Comparison of ENCODE assay signal across 9 mouse cellular contexts in the genomic region with DNA sequence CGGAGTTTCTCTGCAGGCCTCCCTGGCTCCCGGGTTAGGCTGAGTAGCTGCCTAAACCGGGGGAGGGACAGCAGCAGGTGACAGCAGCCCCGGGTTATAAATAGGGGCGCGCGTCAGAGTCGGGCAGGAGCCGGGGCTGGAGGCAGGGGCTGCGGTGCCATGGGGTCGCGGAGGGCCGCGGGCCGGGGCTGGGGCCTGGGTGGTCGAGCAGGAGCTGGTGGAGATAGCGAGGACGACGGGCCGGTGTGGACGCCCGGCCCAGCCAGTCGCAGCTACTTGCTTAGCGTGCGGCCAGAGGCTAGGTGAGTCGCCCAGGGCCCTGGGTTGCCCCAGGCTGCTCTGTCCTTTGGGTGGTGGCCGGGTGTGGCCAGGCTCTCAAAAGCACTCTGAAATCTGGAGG. TPM values are rescaled to one million over a fixed set of nuclear protein-coding genes. Genes with fewer than 3 reads are reported as not detected.
DNase-seq lines count a peak whose midpoint lies in the region; ATAC-seq and TF ChIP-seq lines count a peak whose summit lies in the region.
"Had no signal": no experiment of that assay in that cellular context is flagged by ENCODE, and none has a peak within 500 bp of the region (broad histone marks: within the 10 kb centered on the region; RNA-seq: fewer than 3 reads in every experiment).

A gene (plus strand): TSS at position 130 of the 400 bp plus-strand sequence.

- H3K4me3 ChIP-seq in forebrain, embryonic 12.5 days (replicated peaks), result no peak within 1 kb of the TSS
- no peak within 1 kb of the TSS for H3K4me3 ChIP-seq in forebrain, embryonic 15.5 days
- H3K4me3 ChIP-seq in G1E (ENCODE audit: low read depth, low read length), result peak within 1 kb of the TSS; percentile 70
- peak within 1 kb of the TSS; percentile 3; the same call in 1 of the 2 replicates for H3K4me3 ChIP-seq in limb, embryonic 15.5 days

- H3K36me3 ChIP-seq in forebrain, embryonic 12.5 days (replicated peaks), result no peaks in the 10 kb centered on the region
- no peaks in the 10 kb centered on the region for H3K36me3 ChIP-seq in forebrain, embryonic 15.5 days
- peaks cover 7% of the 10 kb centered on the region for H3K36me3 ChIP-seq in G1E (replicated peaks)
- no peaks in the 10 kb centered on the region for H3K36me3 ChIP-seq in limb, embryonic 15.5 days

- no peaks in the 10 kb centered on the region for H3K9me3 ChIP-seq in forebrain, embryonic 12.5 days
- no peaks in the 10 kb centered on the region for H3K9me3 ChIP-seq in forebrain, embryonic 15.5 days
- no peaks in the 10 kb centered on the region for H3K9me3 ChIP-seq in G1E (replicated peaks)
- no peaks in the 10 kb centered on the region for H3K9me3 ChIP-seq in limb, embryonic 15.5 days

- WGBS in forebrain, embryonic 12.5 days, result 46% methylated on average over 27 of the region's 27 CpGs
- WGBS in forebrain, embryonic 15.5 days, result 49% methylated on average over 27 of the region's 27 CpGs
- WGBS in limb, embryonic 15.5 days, result 23% methylated on average over 27 of the region's 27 CpGs

- no peak for ATAC-seq in forebrain, embryonic 12.5 days (ENCODE audit: low FRiP score)
- no peak for ATAC-seq in forebrain, embryonic 15.5 days (replicated peaks)
- ATAC-seq in G1E (ENCODE audit: extremely low read depth, insufficient number of reproducible peaks, low FRiP score, poor library complexity, severe bottlenecking), result peak; percentile 8; the same call in 1 of the 2 replicates
- ATAC-seq in limb, embryonic 15.5 days (ENCODE audit: insufficient number of reproducible peaks, low FRiP score, low TSS enrichment, low read depth), result no peak; the same call in 1 of the 2 replicates
- ATAC-seq: forebrain, postnatal 0 days had no signal

- peak; percentile 72 for DNase-seq in G1E (ENCODE audit: low spot score)
- DNase-seq in heart, adult 9 months (ENCODE audit: low spot score in 2 of 2), result peak; percentile 57 to 58
- no peak for DNase-seq in cerebellum, postnatal 10 days
- DNase-seq in left cerebral cortex, adult 8-10 months (ENCODE audit: low spot score in 2 of 2), result no peak
- DNase-seq in B cell, adult 2 months, result no peak
- DNase-seq: forebrain, postnatal 0 days had no signal

- TF ChIP-seq CTCF in G1E (IDR thresholded peaks at IDR 0.05; ENCODE audit: low read depth, low read length), result no peak

- no peak within 1 kb of the TSS; the same call in 1 of the 2 replicates for H3K4me2 ChIP-seq in forebrain, embryonic 12.5 days
- H3K4me2 ChIP-seq in forebrain, embryonic 15.5 days (replicated peaks), result no peak within 1 kb of the TSS
- H3K4me2 ChIP-seq in limb, embryonic 15.5 days, result no peak within 1 kb of the TSS

- H3K27me3 ChIP-seq in forebrain, embryonic 12.5 days, result no peaks in the 10 kb centered on the region
- no peaks in the 10 kb centered on the region for H3K27me3 ChIP-seq in forebrain, embryonic 15.5 days
- H3K27me3 ChIP-seq in G1E (ENCODE audit: insufficient read depth, low read length), result no peaks in the 10 kb centered on the region
- peaks cover 11% of the 10 kb centered on the region for H3K27me3 ChIP-seq in limb, embryonic 15.5 days

- H3K4me1 ChIP-seq in forebrain, embryonic 12.5 days, result no peaks in the 10 kb centered on the region
- H3K4me1 ChIP-seq in forebrain, embryonic 15.5 days, result no peaks in the 10 kb centered on the region
- peaks cover 56% of the 10 kb centered on the region for H3K4me1 ChIP-seq in G1E (ENCODE audit: insufficient read depth, low read depth, low read length)
- H3K4me1 ChIP-seq in limb, embryonic 15.5 days, result peaks cover 3% of the 10 kb centered on the region

- no peak within 1 kb of the TSS for H3K9ac ChIP-seq in forebrain, embryonic 12.5 days
- H3K9ac ChIP-seq in forebrain, embryonic 15.5 days (replicated peaks), result no peak within 1 kb of the TSS
- 0 out of 2 replicates have a peak within 1 kb of the TSS, but pooled peaks have one; percentile 7 for H3K9ac ChIP-seq in limb, embryonic 15.5 days
- H3K9ac ChIP-seq: forebrain, postnatal 0 days had no signal

- H3K27ac ChIP-seq in forebrain, embryonic 12.5 days, result peak within 1 kb of the TSS; percentile 9; the same call in 1 of the 2 replicates
- H3K27ac ChIP-seq in forebrain, embryonic 15.5 days (replicated peaks), result no peak within 1 kb of the TSS
- H3K27ac ChIP-seq in limb, embryonic 15.5 days, result no peak within 1 kb of the TSS

RNA-seq across cellular contexts. Expression of the gene that starts here (rescaled TPM):
- polyA plus RNA-seq in forebrain, embryonic 12.5 days (2016; fragmentation: Nextera tagmentation; extraction: Ambion mirVana), result 0.08 TPM in 2 replicates
- polyA plus RNA-seq in forebrain, embryonic 15.5 days (2015; fragmentation: Nextera tagmentation; extraction: Ambion mirVana), result 0.06 and 0.15 TPM in 2 replicates
- total RNA-seq in G1E (2014; fragmentation: Nextera tagmentation), result 13.8 and 16.6 TPM in 2 replicates
- total RNA-seq in G1E (2017), result 3.1 and 3.9 TPM in 2 replicates
- polyA plus RNA-seq in G1E (2012), result 5.7 and 7.7 TPM in 2 replicates
- polyA plus RNA-seq in limb, embryonic 15.5 days (2015; fragmentation: Nextera tagmentation; extraction: Ambion mirVana), result 2.2 and 5.9 TPM in 2 replicates
- under 1 TPM; 0.48 to 0.95 (median 0.65) TPM for total RNA-seq in left cerebral cortex, adult 8-10 months (2022)

Comparison
In these comparisons a context has a peak if more than half of its experiments do, and no peak if none do; other contexts are left out.
1. H3K4me3 ChIP-seq: peak in G1E (single experiment) and limb, embryonic 15.5 days (single experiment); none in forebrain, embryonic 12.5 days (single experiment) and forebrain, embryonic 15.5 days (single experiment).
2. DNase-seq: peak in G1E (single experiment) and heart, adult 9 months (2 of 2); none in cerebellum, postnatal 10 days (0 of 2), left cerebral cortex, adult 8-10 months (0 of 2) and B cell, adult 2 months (0 of 2).